13 mouse cellular contexts compared by ENCODE assay signal in genomic region chr10:127924597-127925378, GRCm38 (mm10). TPM values are rescaled to one million over a fixed set of nuclear protein-coding genes. Genes with fewer than 3 reads are reported as not detected.
DNase-seq lines count a peak whose midpoint lies in the region; ATAC-seq and TF ChIP-seq lines count a peak whose summit lies in the region.
"Had no signal": no experiment of that assay in that cellular context is flagged by ENCODE, and none has a peak within 500 bp of the region (broad histone marks: within the 10 kb centered on the region; RNA-seq: fewer than 3 reads in every experiment).

No protein-coding gene starts in this region.

- H3K4me1 ChIP-seq in forebrain, embryonic 14.5 days (ENCODE audit: control insufficient read depth, insufficient read depth, low read length), result no peaks in the 10 kb centered on the region
- no peaks in the 10 kb centered on the region; the same call in 1 of the 2 replicates for H3K4me1 ChIP-seq in forebrain, embryonic 13.5 days
- H3K4me1 ChIP-seq in lung, embryonic 14.5 days (ENCODE audit: insufficient read depth), result no peaks in the 10 kb centered on the region
- H3K4me1 ChIP-seq in limb, embryonic 15.5 days, result 0 out of 2 replicates have a peak, but pooled peaks cover 5% of the 10 kb centered on the region
- 0 out of 2 replicates have a peak, but pooled peaks cover 6% of the 10 kb centered on the region for H3K4me1 ChIP-seq in hindbrain, embryonic 10.5 days (replicated peaks)
- H3K4me1 ChIP-seq: midbrain, embryonic 15.5 days had no signal

- no peak overlapping the region for H3K4me3 ChIP-seq in forebrain, embryonic 14.5 days (ENCODE audit: low read depth, low read length)
- no peak overlapping the region for H3K4me3 ChIP-seq in forebrain, embryonic 13.5 days
- H3K4me3 ChIP-seq in lung, embryonic 14.5 days (ENCODE audit: low read depth, low read length), result no peak overlapping the region
- H3K4me3 ChIP-seq in limb, embryonic 15.5 days, result no peak overlapping the region
- no peak overlapping the region for H3K4me3 ChIP-seq in hindbrain, embryonic 10.5 days
- H3K4me3 ChIP-seq: midbrain, embryonic 15.5 days had no signal

- no peaks in the 10 kb centered on the region for H3K9me3 ChIP-seq in forebrain, embryonic 14.5 days (replicated peaks; ENCODE audit: control insufficient read depth, low read length)
- no peaks in the 10 kb centered on the region for H3K9me3 ChIP-seq in forebrain, embryonic 13.5 days (replicated peaks)
- H3K9me3 ChIP-seq in lung, embryonic 14.5 days (ENCODE audit: low read depth, low read length), result no peaks in the 10 kb centered on the region
- H3K9me3 ChIP-seq in limb, embryonic 15.5 days, result no peaks in the 10 kb centered on the region
- H3K9me3 ChIP-seq in hindbrain, embryonic 10.5 days, result 0 out of 2 replicates have a peak, but pooled peaks cover 3% of the 10 kb centered on the region
- H3K9me3 ChIP-seq: midbrain, embryonic 15.5 days had no signal

- ATAC-seq in forebrain, embryonic 14.5 days, result no peak
- no peak for ATAC-seq in forebrain, embryonic 13.5 days
- ATAC-seq in lung, embryonic 14.5 days (ENCODE audit: insufficient read depth), result no peak
- ATAC-seq in limb, embryonic 15.5 days (ENCODE audit: insufficient number of reproducible peaks, low FRiP score, low TSS enrichment, low read depth), result peak; percentile 61; the same call in 1 of the 2 replicates
- ATAC-seq: midbrain, embryonic 15.5 days had no signal

- TF ChIP-seq CTCF in lung, embryonic 14.5 days (IDR thresholded peaks at IDR 0.05; ENCODE audit: low read depth), result no peak

- H3K27me3 ChIP-seq in forebrain, embryonic 14.5 days (replicated peaks; ENCODE audit: control insufficient read depth, insufficient read depth, low read length), result no peaks in the 10 kb centered on the region
- no peaks in the 10 kb centered on the region for H3K27me3 ChIP-seq in forebrain, embryonic 13.5 days
- H3K27me3 ChIP-seq in lung, embryonic 14.5 days (ENCODE audit: insufficient read depth, low read length), result no peaks in the 10 kb centered on the region
- no peaks in the 10 kb centered on the region for H3K27me3 ChIP-seq in limb, embryonic 15.5 days
- H3K27me3 ChIP-seq in hindbrain, embryonic 10.5 days (ENCODE audit: insufficient read depth, poor library complexity, severe bottlenecking), result no peaks in the 10 kb centered on the region
- H3K27me3 ChIP-seq: midbrain, embryonic 15.5 days had no signal

- no peaks in the 10 kb centered on the region for H3K36me3 ChIP-seq in forebrain, embryonic 14.5 days (ENCODE audit: control insufficient read depth, insufficient read depth, low read length)
- H3K36me3 ChIP-seq in forebrain, embryonic 13.5 days (ENCODE audit: poor library complexity, severe bottlenecking), result no peaks in the 10 kb centered on the region
- H3K36me3 ChIP-seq in lung, embryonic 14.5 days (ENCODE audit: insufficient read depth), result no peaks in the 10 kb centered on the region
- no peaks in the 10 kb centered on the region for H3K36me3 ChIP-seq in limb, embryonic 15.5 days
- no peaks in the 10 kb centered on the region for H3K36me3 ChIP-seq in hindbrain, embryonic 10.5 days
- H3K36me3 ChIP-seq: midbrain, embryonic 15.5 days had no signal

- H3K27ac ChIP-seq in forebrain, embryonic 14.5 days (ENCODE audit: low read depth, low read length), result no peak overlapping the region
- H3K27ac ChIP-seq in forebrain, embryonic 13.5 days, result no peak overlapping the region
- no peak overlapping the region for H3K27ac ChIP-seq in lung, embryonic 14.5 days (ENCODE audit: low read depth)
- peak overlapping the region; percentile 55; the same call in 1 of the 2 replicates for H3K27ac ChIP-seq in limb, embryonic 15.5 days
- H3K27ac ChIP-seq in hindbrain, embryonic 10.5 days, result no peak overlapping the region
- H3K27ac ChIP-seq: midbrain, embryonic 15.5 days had no signal

- no peak overlapping the region for H3K4me2 ChIP-seq in forebrain, embryonic 14.5 days (ENCODE audit: low read length)
- H3K4me2 ChIP-seq in forebrain, embryonic 13.5 days, result no peak overlapping the region
- H3K4me2 ChIP-seq in lung, embryonic 14.5 days, result no peak overlapping the region
- no peak overlapping the region for H3K4me2 ChIP-seq in limb, embryonic 15.5 days
- H3K4me2 ChIP-seq: midbrain, embryonic 15.5 days had no signal

- DNase-seq in forebrain, embryonic 14.5 days (ENCODE audit: low spot score), result peak; percentile 50
- peak; percentile 26 for DNase-seq in lung, embryonic 14.5 days
- DNase-seq in lung, postnatal 10 days, result no peak
- peak; percentile 95 for DNase-seq in fat pad, adult 2 months (ENCODE audit: extremely low read depth, low read depth, low spot score)
- DNase-seq in gastrocnemius, postnatal 4 days (ENCODE audit: low spot score in 2 of 2), result no peak
- no peak for DNase-seq in hindbrain, embryonic 10.5 days (ENCODE audit: low spot score)
- DNase-seq: adrenal gland, postnatal 25 days; cerebellum, postnatal 10 days had no signal

- no peak overlapping the region for H3K9ac ChIP-seq in forebrain, embryonic 14.5 days (ENCODE audit: low read length)
- H3K9ac ChIP-seq in forebrain, embryonic 13.5 days, result no peak overlapping the region
- H3K9ac ChIP-seq in lung, embryonic 14.5 days, result no peak overlapping the region
- H3K9ac ChIP-seq in limb, embryonic 15.5 days, result no peak overlapping the region
- H3K9ac ChIP-seq: midbrain, embryonic 15.5 days had no signal

- WGBS in forebrain, embryonic 14.5 days, result 62% methylated on average over 7 of the region's 7 CpGs
- 73% methylated on average over 7 of the region's 7 CpGs for WGBS in forebrain, embryonic 13.5 days
- 64% methylated on average over 7 of the region's 7 CpGs for WGBS in lung, embryonic 14.5 days
- 42% methylated on average over 7 of the region's 7 CpGs for WGBS in limb, embryonic 15.5 days
- 72% methylated on average over 7 of the region's 7 CpGs for WGBS in hindbrain, embryonic 10.5 days

RNA-seq across cellular contexts. Expression of gene Sdr9c7, which starts 26.5 kb away (rescaled TPM):
- not detected in 2 replicates for polyA plus RNA-seq in forebrain, embryonic 14.5 days (2014; fragmentation: Nextera tagmentation; extraction: Ambion mirVana)
- not detected in 2 replicates for polyA plus RNA-seq in forebrain, embryonic 13.5 days (2015; fragmentation: Nextera tagmentation; extraction: Ambion mirVana)
- not detected in 2 replicates for polyA plus RNA-seq in lung, embryonic 14.5 days (2014; fragmentation: Nextera tagmentation; extraction: Ambion mirVana)
- polyA plus RNA-seq in limb, embryonic 15.5 days (2015; fragmentation: Nextera tagmentation; extraction: Ambion mirVana), result 16.4 and 16.8 TPM in 2 replicates
- not detected for total RNA-seq in gastrocnemius, postnatal 4 days (2021)
- not detected in 2 replicates for polyA plus RNA-seq in hindbrain, embryonic 10.5 days (2016; fragmentation: Nextera tagmentation; extraction: Ambion mirVana)
- polyA plus RNA-seq: heart, embryonic 16.5 days; liver, embryonic 16.5 days; midbrain, embryonic 15.5 days had no signal

RNA-seq across cellular contexts. Expression of gene Rdh7, which starts 36.2 kb away (rescaled TPM):
- polyA plus RNA-seq in forebrain, embryonic 14.5 days (2014; fragmentation: Nextera tagmentation; extraction: Ambion mirVana), result not detected in 2 replicates
- polyA plus RNA-seq in forebrain, embryonic 13.5 days (2015; fragmentation: Nextera tagmentation; extraction: Ambion mirVana), result not detected in 2 replicates
- not detected in 2 replicates for polyA plus RNA-seq in lung, embryonic 14.5 days (2014; fragmentation: Nextera tagmentation; extraction: Ambion mirVana)
- polyA plus RNA-seq in limb, embryonic 15.5 days (2015; fragmentation: Nextera tagmentation; extraction: Ambion mirVana), result not detected in 2 replicates
- under 1 TPM in 1 of 2 experiments, not detected in 1; 0.52 TPM for total RNA-seq in gastrocnemius, postnatal 4 days (2021)
- polyA plus RNA-seq in hindbrain, embryonic 10.5 days (2016; fragmentation: Nextera tagmentation; extraction: Ambion mirVana), result not detected in 2 replicates
- total RNA-seq: adrenal gland, postnatal 25 days had no signal
- polyA plus RNA-seq: heart, embryonic 16.5 days; midbrain, embryonic 15.5 days had no signal

RNA-seq across cellular contexts. Expression of gene Rdh16f2, which starts 58.5 kb away (rescaled TPM):
- polyA plus RNA-seq in forebrain, embryonic 14.5 days (2014; fragmentation: Nextera tagmentation; extraction: Ambion mirVana), result not detected in 2 replicates
- polyA plus RNA-seq in forebrain, embryonic 13.5 days (2015; fragmentation: Nextera tagmentation; extraction: Ambion mirVana), result not detected in 2 replicates
- not detected in 2 replicates for polyA plus RNA-seq in lung, embryonic 14.5 days (2014; fragmentation: Nextera tagmentation; extraction: Ambion mirVana)
- not detected in 2 replicates for polyA plus RNA-seq in limb, embryonic 15.5 days (2015; fragmentation: Nextera tagmentation; extraction: Ambion mirVana)
- total RNA-seq in gastrocnemius, postnatal 4 days (2021), result not detected
- not detected in 2 replicates for polyA plus RNA-seq in hindbrain, embryonic 10.5 days (2016; fragmentation: Nextera tagmentation; extraction: Ambion mirVana)
- total RNA-seq: adrenal gland, postnatal 25 days had no signal
- polyA plus RNA-seq: heart, embryonic 16.5 days; midbrain, embryonic 15.5 days had no signal

Comparison
In these comparisons a context has a peak if more than half of its experiments do, and no peak if none do; other contexts are left out.
1. DNase-seq: peak in forebrain, embryonic 14.5 days (single experiment), lung, embryonic 14.5 days (single experiment) and fat pad, adult 2 months (single experiment); none in lung, postnatal 10 days (single experiment), gastrocnemius, postnatal 4 days (0 of 2) and hindbrain, embryonic 10.5 days (single experiment).
2. RNA of gene Sdr9c7, which starts 26.5 kb away (polyA plus RNA-seq): 16.4 to 16.8 TPM in limb, embryonic 15.5 days; not detected in forebrain, embryonic 14.5 days, not detected in forebrain, embryonic 13.5 days, not detected in lung, embryonic 14.5 days and not detected in hindbrain, embryonic 10.5 days; every median in the first group is over 10 times any median in the second.